Mouse (Mus musculus) midbrain, embryonic 11.5 days (tissue): ENCODE results near the gene Col4a4. TPM values are rescaled to one million over a fixed set of nuclear protein-coding genes. Genes with fewer than 3 reads are reported as not detected.

Experiments used
- ATAC-seq: fragments of 200-750 bp; cut with Nextera tagmentation; 2 replicates; pipeline ENCODE4 v1.8.0; 2017; ENCODE audit warnings: moderate TSS enrichment, moderate library complexity; ENCODE audit not compliant: low FRiP score
- DNase-seq: peaks from one replicate; pipeline ENCODE4 v3.0.0; 2015; ENCODE audit warnings: low spot score; ENCODE audit errors: missing footprints
- H3K27ac ChIP-seq: fragments of 300-500 bp; sonication (generic); 2 replicates; pipeline ENCODE4 v1.5.1; 2014; ENCODE audit warnings: low read depth, low read length
- H3K27me3 ChIP-seq: fragments of 300-500 bp; sonication (generic); 2 replicates; pipeline ENCODE4 v1.6.1; 2014; ENCODE audit warnings: mild to moderate bottlenecking, low read length, moderate library complexity, mixed read lengths; ENCODE audit not compliant: control insufficient read depth, insufficient read depth
- H3K36me3 ChIP-seq: fragments of 300-500 bp; sonication (generic); 2 replicates; pipeline ENCODE4 v1.6.1; 2014; ENCODE audit warnings: mild to moderate bottlenecking, low read length, moderate library complexity, mixed read lengths; ENCODE audit not compliant: control insufficient read depth, insufficient read depth
- H3K4me1 ChIP-seq: fragments of 300-500 bp; sonication (generic); 2 replicates; pipeline ENCODE4 v1.6.1; 2014; ENCODE audit warnings: low read length; ENCODE audit not compliant: control insufficient read depth, insufficient read depth
- H3K4me2 ChIP-seq: fragments of 300-500 bp; sonication (generic); 2 replicates; pipeline ENCODE4 v1.6.1; 2014; ENCODE audit warnings: mild to moderate bottlenecking, moderate library complexity
- H3K4me3 ChIP-seq: fragments of 300-500 bp; sonication (generic); 2 replicates; pipeline ENCODE4 v1.5.1; 2014; ENCODE audit warnings: low read depth, low read length
- H3K9ac ChIP-seq: fragments of 300-500 bp; sonication (generic); 2 replicates; pipeline ENCODE4 v1.6.1; 2014; ENCODE audit warnings: low read length
- H3K9me3 ChIP-seq: fragments of 300-500 bp; sonication (generic); 2 replicates; pipeline ENCODE4 v1.6.1; 2016; ENCODE audit warnings: low read length; ENCODE audit not compliant: control insufficient read depth
- WGBS: fragments of 180-500 bp; shearing (Covaris S2); extraction: QIAGEN DNeasy Blood & Tissue Kit; methylation state at CpG from one replicate; pipeline ENCODE4 v1.1.7; 2014; 5-methylcytosine and 5-hydroxymethylcytosine counted together
- polyA plus RNA-seq: library from polyadenylated mRNA; unstranded; fragments of >200 nt; fragmentation: Nextera tagmentation; extraction: Ambion mirVana; gene quantifications from 2 replicates; pipeline ENCODE4 v1.2.1, GENCODE M21; 2014

The Col4a4 gene
- polyA plus RNA-seq, 1 experiment from 2014 or later = 0.04 TPM

DNA sequence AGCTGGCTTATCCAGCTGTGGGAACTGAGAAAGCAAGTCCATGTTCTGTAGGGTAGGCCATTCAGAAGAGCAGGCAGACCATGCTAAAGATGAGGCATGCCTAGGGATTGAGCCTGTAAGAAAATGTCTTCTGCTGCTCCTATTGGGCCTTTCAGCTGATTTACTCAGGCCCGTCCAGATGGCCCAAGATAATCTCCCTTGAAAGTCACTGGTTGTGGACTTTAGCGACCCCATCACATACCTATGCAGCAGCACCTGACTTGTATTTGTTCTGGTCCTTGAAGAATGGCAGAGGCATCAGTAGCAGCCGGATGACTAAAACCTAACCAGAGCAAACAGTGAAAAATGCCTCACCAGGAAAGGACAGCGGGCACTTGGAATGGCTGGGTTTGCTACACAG is 171.0 kb downstream of the Col4a4 start:
- no peaks in the 10 kb centered on the region for H3K9me3 ChIP-seq
- H3K27ac ChIP-seq = no peak overlapping the region
- 76% methylated on average over 4 of the region's 4 CpGs for WGBS
- peak; percentile 76 for DNase-seq
- no peak for ATAC-seq
- no peaks in the 10 kb centered on the region for H3K36me3 ChIP-seq
- H3K4me3 ChIP-seq = no peak overlapping the region
- no peaks in the 10 kb centered on the region for H3K27me3 ChIP-seq
- no peak overlapping the region for H3K4me2 ChIP-seq
- peaks cover 5% of the 10 kb centered on the region; the same call in 1 of the 2 replicates for H3K4me1 ChIP-seq
- no peak overlapping the region for H3K9ac ChIP-seq

DNA sequence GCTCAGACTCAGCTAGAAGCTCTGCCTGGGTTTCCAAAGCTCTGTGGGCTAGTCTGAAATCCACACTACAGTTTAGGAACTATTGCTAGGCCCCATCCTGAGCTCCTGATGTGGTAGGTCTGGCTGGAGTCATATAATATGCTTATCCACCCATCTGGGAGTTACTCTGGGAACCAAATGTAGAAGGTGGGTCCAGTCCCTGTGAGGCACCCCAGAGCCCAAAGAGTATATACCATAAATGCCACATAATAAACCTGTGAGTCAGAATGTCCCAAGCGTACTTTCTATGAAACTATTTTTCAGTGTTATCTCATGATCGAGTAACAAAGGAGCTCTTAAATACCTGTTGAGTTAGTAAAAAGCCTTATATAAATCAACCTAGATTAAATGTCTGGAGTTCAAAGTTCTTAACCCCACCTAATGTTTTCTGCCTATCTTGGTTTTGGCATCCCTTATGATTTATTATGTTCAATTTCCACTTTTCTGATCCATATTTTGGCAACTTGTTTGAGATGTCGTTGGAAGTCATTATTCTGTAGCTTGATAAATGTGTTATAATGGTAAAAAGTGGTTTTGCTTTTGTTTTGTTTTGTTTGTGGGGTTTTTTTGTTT is 172.1 kb downstream of the Col4a4 start:
- no peak overlapping the region for H3K9ac ChIP-seq
- ATAC-seq (no peak), DNase-seq (no peak)
- H3K9me3 ChIP-seq = no peaks in the 10 kb centered on the region
- H3K4me3 ChIP-seq = no peak overlapping the region
- WGBS = 92% methylated on average over 3 of the region's 3 CpGs
- no peaks in the 10 kb centered on the region for H3K27me3 ChIP-seq
- H3K27ac ChIP-seq = no peak overlapping the region
- H3K4me1 ChIP-seq = peaks cover 5% of the 10 kb centered on the region; the same call in 1 of the 2 replicates
- H3K4me2 ChIP-seq = no peak overlapping the region
- H3K36me3 ChIP-seq = no peaks in the 10 kb centered on the region

DNA sequence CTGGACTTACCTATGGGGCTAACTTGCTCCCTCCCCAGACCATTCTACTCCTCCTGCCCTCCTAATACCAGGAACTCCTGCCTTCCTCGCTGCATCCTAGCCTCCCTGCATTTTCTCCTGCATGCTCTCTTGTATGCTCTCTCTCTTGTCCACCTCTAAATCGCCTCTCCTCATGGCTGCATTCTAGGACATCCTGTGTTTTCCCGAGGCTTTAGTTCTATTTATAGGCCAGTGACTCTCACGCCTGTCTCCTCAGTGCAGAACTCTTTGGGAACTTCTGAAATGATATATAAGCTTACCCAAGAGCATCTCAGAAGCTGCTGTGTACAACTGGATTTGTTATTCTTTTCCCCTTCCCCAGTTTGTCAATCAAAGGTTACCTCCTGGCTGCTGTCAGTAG is 174.6 kb downstream of the Col4a4 start:
- H3K4me2 ChIP-seq = no peak overlapping the region
- no peak overlapping the region for H3K27ac ChIP-seq
- 74% methylated on average over 4 of the region's 4 CpGs for WGBS
- H3K9me3 ChIP-seq = no peaks in the 10 kb centered on the region
- H3K27me3 ChIP-seq = no peaks in the 10 kb centered on the region
- DNase-seq (no peak), ATAC-seq (no peak)
- no peak overlapping the region for H3K9ac ChIP-seq
- peaks cover 3% of the 10 kb centered on the region; the same call in 1 of the 2 replicates for H3K4me1 ChIP-seq
- no peaks in the 10 kb centered on the region for H3K36me3 ChIP-seq
- H3K4me3 ChIP-seq = no peak overlapping the region

DNA sequence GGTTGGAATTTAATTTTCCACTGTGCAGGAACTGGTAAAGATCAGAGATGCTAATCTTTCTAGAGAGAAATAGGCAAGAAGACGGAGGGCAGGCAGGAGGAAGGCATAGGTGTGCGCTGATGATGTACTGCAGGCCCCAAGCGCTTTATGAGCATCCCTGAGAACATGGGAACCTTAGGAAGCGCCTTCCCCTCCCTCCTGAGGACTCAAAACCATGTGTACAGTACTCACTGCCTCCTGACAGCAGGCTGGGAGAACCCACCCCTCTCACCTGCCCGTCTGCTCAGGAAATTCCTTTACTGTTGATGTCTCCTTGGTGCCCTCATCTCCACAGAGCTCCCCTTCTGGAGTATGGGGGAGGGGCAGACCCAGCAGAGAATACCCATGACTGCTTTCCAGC is 175.1 kb downstream of the Col4a4 start:
- no peak for DNase-seq
- no peak for ATAC-seq
- 81% methylated on average over 5 of the region's 5 CpGs for WGBS
- Histone ChIP-seq H3K27ac (no peak overlapping the region), H3K9ac (no peak overlapping the region), H3K27me3 (no peaks in the 10 kb centered on the region), H3K4me2 (no peak overlapping the region), H3K4me3 (no peak overlapping the region), H3K36me3 (no peaks in the 10 kb centered on the region), H3K4me1 (no peaks in the 10 kb centered on the region), H3K9me3 (no peaks in the 10 kb centered on the region)

DNA sequence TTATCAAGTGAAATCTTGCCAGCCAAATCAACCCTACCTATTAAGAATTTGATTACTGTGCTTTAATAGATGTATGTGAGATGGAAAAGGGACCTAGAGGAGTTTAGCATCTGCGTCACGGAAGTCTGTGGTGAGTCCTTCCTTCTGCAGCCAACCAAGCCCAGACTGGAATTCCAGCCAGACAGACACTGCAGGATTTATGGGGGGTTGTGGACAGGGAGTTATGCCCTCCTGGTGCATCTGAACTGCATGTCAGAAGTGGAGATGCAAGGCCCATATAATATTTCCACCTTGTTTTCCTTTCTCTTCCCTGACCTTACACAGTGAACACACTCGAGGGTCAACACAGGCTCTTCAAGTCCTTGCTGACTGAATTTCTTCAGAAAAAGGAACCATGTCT is 176.1 kb downstream of the Col4a4 start:
- Histone ChIP-seq H3K4me1 (no peaks in the 10 kb centered on the region), H3K27ac (no peak overlapping the region), H3K4me3 (no peak overlapping the region), H3K9ac (no peak overlapping the region), H3K4me2 (no peak overlapping the region), H3K36me3 (no peaks in the 10 kb centered on the region), H3K27me3 (no peaks in the 10 kb centered on the region), H3K9me3 (no peaks in the 10 kb centered on the region)
- WGBS = 73% methylated on average over 3 of the region's 3 CpGs
- no peak for DNase-seq
- no peak for ATAC-seq

DNA sequence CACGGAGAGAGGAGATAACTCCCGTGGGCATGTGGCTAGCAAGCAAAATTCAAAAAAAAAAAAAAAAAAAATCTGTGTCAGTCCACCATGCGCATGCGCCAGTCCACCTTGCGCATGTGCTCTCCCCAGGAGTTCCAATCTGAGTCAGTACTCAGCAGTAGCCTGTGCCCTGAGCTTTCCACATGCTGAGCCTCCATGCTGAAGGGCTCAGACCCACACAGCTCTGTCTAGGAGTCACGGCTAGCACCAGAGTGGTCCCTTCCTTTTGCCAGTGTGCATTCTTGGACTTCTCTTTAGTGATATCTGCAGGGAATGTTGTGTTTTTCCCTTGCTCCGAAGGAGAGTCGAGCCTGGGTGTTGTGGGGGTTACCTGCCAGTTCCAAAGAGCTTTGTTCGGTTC is 177.4 kb downstream of the Col4a4 start:
- Histone ChIP-seq H3K36me3 (no peaks in the 10 kb centered on the region), H3K9me3 (no peaks in the 10 kb centered on the region), H3K9ac (no peak overlapping the region), H3K4me3 (no peak overlapping the region), H3K4me2 (no peak overlapping the region), H3K27ac (no peak overlapping the region), H3K4me1 (no peaks in the 10 kb centered on the region), H3K27me3 (no peaks in the 10 kb centered on the region)
- 93% methylated on average over 9 of the region's 9 CpGs for WGBS
- no peak for ATAC-seq
- no peak for DNase-seq

DNA sequence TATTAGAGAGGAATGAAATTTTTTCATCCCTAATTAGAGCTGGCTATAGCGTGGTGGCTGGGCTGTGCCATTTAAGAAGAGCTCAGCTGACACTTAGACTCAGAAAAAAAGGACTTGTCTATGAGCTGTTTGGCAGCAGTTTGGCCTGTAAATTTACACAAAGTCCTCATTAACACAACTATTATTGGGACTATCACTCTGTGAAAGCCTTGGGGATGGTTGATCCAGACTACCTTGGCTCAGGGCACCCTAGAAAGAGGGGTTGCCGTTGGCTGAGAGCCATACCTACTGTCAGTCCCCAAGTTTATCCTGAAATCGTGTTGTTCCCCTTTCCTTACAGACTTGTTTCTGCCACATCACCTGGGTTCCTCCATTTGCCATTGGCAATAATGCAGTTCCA is 178.9 kb downstream of the Col4a4 start:
- H3K9me3 ChIP-seq = no peaks in the 10 kb centered on the region
- no peaks in the 10 kb centered on the region for H3K36me3 ChIP-seq
- H3K27ac ChIP-seq = no peak overlapping the region
- no peaks in the 10 kb centered on the region for H3K27me3 ChIP-seq
- H3K4me1 ChIP-seq = no peaks in the 10 kb centered on the region
- no peak overlapping the region for H3K9ac ChIP-seq
- DNase-seq = no peak
- no peak for ATAC-seq
- no peak overlapping the region for H3K4me3 ChIP-seq
- 93% methylated on average over 3 of the region's 3 CpGs for WGBS
- no peak overlapping the region for H3K4me2 ChIP-seq

Other genes starting within 250 kb of the Col4a4 start
- gene Col4a3, start 72 bp upstream of the Col4a4 start, polyA plus RNA-seq = 0.10 and 0.11 TPM in 2 replicates
- gene Mff, start 138.0 kb upstream of the Col4a4 start, polyA plus RNA-seq = 288 and 298 TPM in 2 replicates
- gene Tm4sf20, start 181.6 kb upstream of the Col4a4 start, polyA plus RNA-seq = 0.08 TPM in 1 of 2 replicates, not detected in the other
- not detected in 2 replicates for gene Gm47791, start 184.4 kb upstream of the Col4a4 start, polyA plus RNA-seq